ENCODE assay signal across 24 mouse cellular contexts in genomic region chr11:79566947-79567346, GRCm38 (mm10). TPM values are rescaled to one million over a fixed set of nuclear protein-coding genes. Genes with fewer than 3 reads are reported as not detected.
DNase-seq lines count a peak whose midpoint lies in the region; ATAC-seq and TF ChIP-seq lines count a peak whose summit lies in the region.
"Had no signal": no experiment of that assay in that cellular context is flagged by ENCODE, and none has a peak within 500 bp of the region (broad histone marks: within the 10 kb centered on the region; RNA-seq: fewer than 3 reads in every experiment).

No protein-coding gene starts in this region.

- H3K36me3 ChIP-seq in liver, postnatal 0 days (replicated peaks; ENCODE audit: insufficient read depth, low read length): peaks cover 31% of the 10 kb centered on the region
- H3K36me3 ChIP-seq in E14TG2a.4 (ENCODE audit: insufficient read depth, low read length): peaks cover 33% of the 10 kb centered on the region

- H3K27me3 ChIP-seq in liver, postnatal 0 days (ENCODE audit: insufficient read depth, low read length): no peaks in the 10 kb centered on the region
- no peaks in the 10 kb centered on the region for H3K27me3 ChIP-seq in E14TG2a.4 (ENCODE audit: insufficient read depth, low read length)
- H3K27me3 ChIP-seq: embryonic facial prominence, embryonic 15.5 days; forebrain, embryonic 15.5 days; hindbrain, embryonic 12.5 days; intestine, embryonic 15.5 days had no signal

- 0 out of 2 replicates have a peak, but pooled peaks cover 2% of the 10 kb centered on the region for H3K4me1 ChIP-seq in liver, postnatal 0 days (ENCODE audit: insufficient read depth)
- no peaks in the 10 kb centered on the region for H3K4me1 ChIP-seq in E14TG2a.4 (replicated peaks; ENCODE audit: low read depth, low read length)
- H3K4me1 ChIP-seq: embryonic facial prominence, embryonic 15.5 days; forebrain, embryonic 15.5 days; heart, embryonic 10.5 days; hindbrain, embryonic 12.5 days; intestine, embryonic 15.5 days had no signal

- peak; percentile 9; the same call in 1 of the 2 replicates for TF ChIP-seq CTCF in gastrocnemius, adult 2 months (IDR thresholded peaks at IDR 0.05)
- peak; percentile 30 for TF ChIP-seq CTCF in liver, postnatal 0 days (IDR thresholded peaks at IDR 0.05; ENCODE audit: low read depth)
- peak; percentile 32; the same call in 1 of the 2 replicates for TF ChIP-seq CTCF in E14TG2a.4 (conservative IDR thresholded peaks at IDR 0.05; ENCODE audit: low read length)

- H3K9me3 ChIP-seq in liver, postnatal 0 days (ENCODE audit: low read length): no peaks in the 10 kb centered on the region
- no peaks in the 10 kb centered on the region for H3K9me3 ChIP-seq in E14TG2a.4 (ENCODE audit: low read length)
- H3K9me3 ChIP-seq: embryonic facial prominence, embryonic 15.5 days; forebrain, embryonic 15.5 days; G1E; heart, embryonic 10.5 days; hindbrain, embryonic 12.5 days; intestine, embryonic 15.5 days had no signal

- H3K4me2 ChIP-seq in liver, postnatal 0 days (ENCODE audit: low read depth, low read length): no peak overlapping the region
- H3K4me2 ChIP-seq: embryonic facial prominence, embryonic 15.5 days; forebrain, embryonic 15.5 days; hindbrain, embryonic 12.5 days; intestine, embryonic 15.5 days had no signal

- H3K27ac ChIP-seq in gastrocnemius, adult 2 months: no peak overlapping the region
- H3K27ac ChIP-seq in liver, postnatal 0 days (ENCODE audit: low read depth): no peak overlapping the region
- H3K27ac ChIP-seq: embryonic facial prominence, embryonic 15.5 days; forebrain, embryonic 15.5 days; heart, embryonic 10.5 days; hindbrain, embryonic 12.5 days; intestine, embryonic 15.5 days had no signal

- intact Hi-C loops in gastrocnemius, adult 2 months (cut with DNase I): no loop called here
- intact Hi-C loops in gastrocnemius, postnatal 14 days (cut with DNase I; ENCODE audit: low total_unique reads): no loop called here
- intact Hi-C loops in left cerebral cortex, postnatal 36 days (cut with DNase I): no loop called here

- no peak for TF ChIP-seq EP300 in liver, postnatal 0 days (IDR thresholded peaks at IDR 0.05; ENCODE audit: low read depth)

- WGBS in liver, postnatal 0 days (ENCODE audit: insufficient replicate concordance): 74% methylated on average over 1 of the region's 1 CpGs

- H3K4me3 ChIP-seq in gastrocnemius, adult 2 months: no peak overlapping the region
- H3K4me3 ChIP-seq in liver, postnatal 0 days (ENCODE audit: low read depth, low read length): no peak overlapping the region
- H3K4me3 ChIP-seq in E14TG2a.4 (replicated peaks; ENCODE audit: low read length): no peak overlapping the region
- H3K4me3 ChIP-seq: embryonic facial prominence, embryonic 15.5 days; erythroblast, embryonic 14.5 days; forebrain, embryonic 15.5 days; heart, embryonic 10.5 days; hindbrain, embryonic 12.5 days; intestine, embryonic 15.5 days had no signal

- no peak for DNase-seq in gastrocnemius, adult 2 months
- no peak for DNase-seq in gastrocnemius, postnatal 14 days
- no peak for DNase-seq in liver, postnatal 0 days
- DNase-seq in liver: no peak
- DNase-seq in R1 (ENCODE audit: low read depth, low spot score): peak; percentile 25
- DNase-seq in frontal cortex, postnatal 25 days (ENCODE audit: low spot score in 2 of 2): no peak
- DNase-seq in left cerebral cortex, postnatal 36 days (ENCODE audit: low spot score in 2 of 2): no peak
- DNase-seq: adrenal gland, adult 8-10 months; adrenal gland, postnatal 36 days; cerebellum, adult 8-10 months; cerebellum, postnatal 14 days; embryo, embryonic 11 days; heart, adult 18-20 months; heart, postnatal 10 days; heart, postnatal 4 days had no signal

- ATAC-seq in liver, postnatal 0 days: no peak
- ATAC-seq: forebrain, embryonic 15.5 days; intestine, embryonic 15.5 days had no signal

- no peak overlapping the region for H3K9ac ChIP-seq in liver, postnatal 0 days (replicated peaks)
- H3K9ac ChIP-seq: embryonic facial prominence, embryonic 15.5 days; forebrain, embryonic 15.5 days; hindbrain, embryonic 12.5 days; intestine, embryonic 15.5 days had no signal

RNA-seq across cellular contexts. Expression of gene Rab11fip4, which starts 24.1 kb away (rescaled TPM):
- under 1 TPM; 0.20 to 0.67 TPM for total RNA-seq in gastrocnemius, adult 2 months (2021)
- 1 to 10 TPM in 1 of 2 experiments, under 1 TPM in 1; 0.74 to 1.6 TPM for total RNA-seq in gastrocnemius, postnatal 14 days (2021)
- polyA plus RNA-seq in liver, postnatal 0 days (2015; fragmentation: Nextera tagmentation; extraction: Ambion mirVana): 1.1 and 1.2 TPM in 2 replicates
- 100 to 1,000 TPM; 247 to 269 TPM for total RNA-seq in left cerebral cortex, postnatal 36 days (2021)
- polyA plus RNA-seq: erythroblast, embryonic 14.5 days; G1E had no signal

RNA-seq across cellular contexts. Expression of gene Evi2a, which starts 36.5 kb away (rescaled TPM):
- 1 to 10 TPM; 3.9 to 4.0 TPM for total RNA-seq in gastrocnemius, adult 2 months (2021)
- total RNA-seq in gastrocnemius, postnatal 14 days (2021): 1 to 10 TPM; 3.3 to 4.3 TPM
- 6.7 and 7.2 TPM in 2 replicates for polyA plus RNA-seq in liver, postnatal 0 days (2015; fragmentation: Nextera tagmentation; extraction: Ambion mirVana)
- 10 to 100 TPM; 13.6 to 18.8 TPM for total RNA-seq in left cerebral cortex, postnatal 36 days (2021)

RNA-seq across cellular contexts. Expression of gene Evi2, which starts 36.6 kb away (rescaled TPM):
- total RNA-seq in gastrocnemius, adult 2 months (2021): not detected
- under 1 TPM in 1 of 2 experiments, not detected in 1; 0.18 TPM for total RNA-seq in gastrocnemius, postnatal 14 days (2021)
- polyA plus RNA-seq in liver, postnatal 0 days (2015; fragmentation: Nextera tagmentation; extraction: Ambion mirVana): 0.76 and 0.99 TPM in 2 replicates
- not detected for total RNA-seq in left cerebral cortex, postnatal 36 days (2021)
- total RNA-seq: heart, adult 18-20 months had no signal
- polyA plus RNA-seq: G1E had no signal

RNA-seq across cellular contexts. Expression of gene Evi2b, which starts 43.4 kb away (rescaled TPM):
- total RNA-seq in gastrocnemius, adult 2 months (2021): under 1 TPM; 0.45 to 0.46 TPM
- total RNA-seq in gastrocnemius, postnatal 14 days (2021): under 1 TPM; 0.24 to 0.59 TPM
- polyA plus RNA-seq in liver, postnatal 0 days (2015; fragmentation: Nextera tagmentation; extraction: Ambion mirVana): 7.7 and 7.9 TPM in 2 replicates
- under 1 TPM; 0.32 to 0.63 TPM for total RNA-seq in left cerebral cortex, postnatal 36 days (2021)
- polyA plus RNA-seq: embryonic facial prominence, embryonic 11.5 days; erythroblast, embryonic 14.5 days; forebrain, embryonic 15.5 days had no signal

Comparison
In these comparisons a context has a peak if more than half of its experiments do, and no peak if none do; other contexts are left out.
1. RNA of gene Rab11fip4, which starts 24.1 kb away (total RNA-seq): 247 to 269 TPM in left cerebral cortex, postnatal 36 days; 0.74 to 1.6 TPM in gastrocnemius, postnatal 14 days and 0.20 to 0.67 TPM in gastrocnemius, adult 2 months; every median in the first group is over 10 times any median in the second.
2. Peak in every context shown above with its lines, with median percentiles within 50 percentile points of each other: CTCF ChIP-seq.